Mouse (Mus musculus): ENCODE results near the gene Gpr37. TPM values are rescaled to one million over a fixed set of nuclear protein-coding genes. Genes with fewer than 3 reads are reported as not detected.

Gene Gpr37
- total RNA-seq (2021), result 10 to 100 TPM; 18.4 to 22.4 TPM
- long read RNA-seq, experiment 1, full-length matches to known transcripts, result 48 of 49 reads
- long read RNA-seq, experiment 1, partial matches to known transcripts, result 0 of 49 reads
- long read RNA-seq, experiment 1, other reads (novel, unspliced or antisense), result 1 of 49 reads
- long read RNA-seq, experiment 2, full-length matches to known transcripts, result 27 of 28 reads
- long read RNA-seq, experiment 2, partial matches to known transcripts, result 0 of 28 reads
- long read RNA-seq, experiment 2, other reads (novel, unspliced or antisense), result 1 of 28 reads

- DNase-seq (ENCODE audit: low spot score in 2 of 2), result no peak
Observed at GRCm38 (mm10) chr6:25690629-25691028, at the start of gene Gpr37. TSS of gene Gpr37 (minus strand) at chr6:25690729.

GRCm38 (mm10) chr6:25736533-25736932 lies 46.0 kb upstream of the Gpr37 start:
- no peak for DNase-seq (ENCODE audit: low spot score in 2 of 2)

GRCm38 (mm10) chr6:25726560-25726959 lies 36.0 kb upstream of the Gpr37 start:
- DNase-seq (ENCODE audit: low spot score in 2 of 2), result no peak

GRCm38 (mm10) chr6:25710601-25711000 lies 20.1 kb upstream of the Gpr37 start:
- no peak for DNase-seq (ENCODE audit: low spot score in 2 of 2)

- peak; percentile 58 to 71 for DNase-seq (ENCODE audit: low spot score in 2 of 2)
Observed at GRCm38 (mm10) chr6:25709250-25709895, 18.8 kb upstream of the Gpr37 start.

- no peak for DNase-seq (ENCODE audit: low spot score in 2 of 2)
Observed at GRCm38 (mm10) chr6:25699956-25700355, 9.4 kb upstream of the Gpr37 start.

- peak; percentile 51 for DNase-seq (ENCODE audit: low spot score in 2 of 2)
Observed at GRCm38 (mm10) chr6:25690284-25690605, 284 bp downstream of the Gpr37 start.

GRCm38 (mm10) chr6:25689520-25690283 lies 827 bp downstream of the Gpr37 start:
- DNase-seq (ENCODE audit: low spot score in 2 of 2), result peak; percentile 53 to 66

GRCm38 (mm10) chr6:25688927-25689519 lies 1.5 kb downstream of the Gpr37 start:
- DNase-seq (ENCODE audit: low spot score in 2 of 2), result peak in 1 of 2 experiments; percentile 29

GRCm38 (mm10) chr6:25686760-25687200 lies 3.7 kb downstream of the Gpr37 start:
- peak in 1 of 2 experiments; percentile 26 for DNase-seq (ENCODE audit: low spot score in 2 of 2)

GRCm38 (mm10) chr6:25684391-25684790 lies 6.1 kb downstream of the Gpr37 start:
- no peak for DNase-seq (ENCODE audit: low spot score in 2 of 2)

GRCm38 (mm10) chr6:25675111-25675510 lies 15.4 kb downstream of the Gpr37 start:
- no peak for DNase-seq (ENCODE audit: low spot score in 2 of 2)

- DNase-seq (ENCODE audit: low spot score in 2 of 2), result no peak
Observed at GRCm38 (mm10) chr6:25673801-25674200, 16.7 kb downstream of the Gpr37 start.

GRCm38 (mm10) chr6:25670150-25670549 lies 20.4 kb downstream of the Gpr37 start:
- DNase-seq (ENCODE audit: low spot score in 2 of 2), result no peak

GRCm38 (mm10) chr6:25663942-25664341 lies 26.6 kb downstream of the Gpr37 start:
- DNase-seq (ENCODE audit: low spot score in 2 of 2), result no peak

- DNase-seq (ENCODE audit: low spot score in 2 of 2), result no peak
Observed at GRCm38 (mm10) chr6:25659924-25660675, 30.4 kb downstream of the Gpr37 start.

Other genes with a start within 250 kb of the Gpr37 start
- gene Pot1a, start 118.5 kb upstream of the Gpr37 start, total RNA-seq (2021), result 10 to 100 TPM; 16.6 to 20.0 TPM

Data from left cerebral cortex, adult 18-20 months (tissue).